Mouse (Mus musculus): ENCODE results near the gene Setd7. TPM values are rescaled to one million over a fixed set of nuclear protein-coding genes. Genes with fewer than 3 reads are reported as not detected.

The Setd7 gene
- total and polyA plus RNA-seq, 3 experiments = 16.6 to 34.3 (median 23.6) TPM

GRCm38 (mm10) chr3:51552841-51553496 is 7.7 kb downstream of the Setd7 start:
- peak; percentile 39; the same call in 1 of the 2 replicates for TF ChIP-seq MXI1 (IDR thresholded peaks at IDR 0.05; ENCODE audit: low read depth, low read length)
- no peak for TF ChIP-seq RAD21 (IDR thresholded peaks at IDR 0.05; ENCODE audit: low read depth, low read length)
- 0 out of 2 replicates have a peak, but pooled peaks have one; percentile 11 for TF ChIP-seq TCF12 (IDR thresholded peaks at IDR 0.05; ENCODE audit: low read depth, low read length)
- TF ChIP-seq ETS1 (conservative IDR thresholded peaks at IDR 0.05; ENCODE audit: low read depth, low read length) = peak; percentile 66
- TF ChIP-seq TBP (conservative IDR thresholded peaks at IDR 0.05; ENCODE audit: low read depth, low read length) = no peak
- peak; percentile 56 for DNase-seq (ENCODE audit: extremely low read depth)
- H3K4me3 ChIP-seq (replicated peaks in 1 of 3; ENCODE audit: low read depth in 2 of 3, low read length in 2 of 3, poor library complexity in 1 of 3) = peak overlapping the region; percentile 48 to 54 (median 54)
- in situ Hi-C loops (cut with MboI; ENCODE audit: low pct_ligation_motif_present, low pct_unique_long_range_greater_than_20kb, low sequenced_read_pairs) = no loop called here
- H3K27me3 ChIP-seq (replicated peaks) = no peaks in the 10 kb centered on the region
- peaks cover 14 to 68% of the 10 kb centered on the region in 2 experiments for H3K4me1 ChIP-seq (ENCODE audit: control insufficient read depth in 1 of 2, insufficient read depth in 2 of 2)
- peaks cover 85% of the 10 kb centered on the region for H3K79me2 ChIP-seq (replicated peaks; ENCODE audit: control insufficient read depth, extremely low read depth, insufficient read depth, poor library complexity, severe bottlenecking)
- peaks cover 23 to 66% of the 10 kb centered on the region in 2 experiments for H3K36me3 ChIP-seq (replicated peaks in 1 of 2; ENCODE audit: control insufficient read depth in 1 of 2, insufficient read depth in 1 of 2, low read length in 1 of 2)
- peak overlapping the region; percentile 87 for H3K27ac ChIP-seq (ENCODE audit: insufficient read depth, low read depth)
- H3K9me3 ChIP-seq (replicated peaks; ENCODE audit: low read length) = no peaks in the 10 kb centered on the region
- H3K9ac ChIP-seq (ENCODE audit: insufficient read depth, low read depth) = peak overlapping the region; percentile 76
- peak overlapping the region; percentile 97 for H3K4me2 ChIP-seq (ENCODE audit: insufficient read depth, low read depth, poor library complexity, severe bottlenecking)
- dilution Hi-C loops (cut with MboI; ENCODE audit: extremely low pct_ligation_motif_present, extremely low pct_unique_long_range_greater_than_20kb, low sequenced_read_pairs) = no loop called here

GRCm38 (mm10) chr3:51552197-51552596 is 8.5 kb downstream of the Setd7 start:
- Histone ChIP-seq H3K27ac (ENCODE audit: insufficient read depth, low read depth) (peak overlapping the region; percentile 87), H3K27me3 (replicated peaks) (no peaks in the 10 kb centered on the region), H3K4me1 (ENCODE audit: control insufficient read depth in 1 of 2, insufficient read depth in 2 of 2) (peaks cover 14 to 60% of the 10 kb centered on the region in 2 experiments), H3K79me2 (replicated peaks; ENCODE audit: control insufficient read depth, extremely low read depth, insufficient read depth, poor library complexity, severe bottlenecking) (peaks cover 81% of the 10 kb centered on the region), H3K9ac (ENCODE audit: insufficient read depth, low read depth) (peak overlapping the region; percentile 54), H3K4me2 (ENCODE audit: insufficient read depth, low read depth, poor library complexity, severe bottlenecking) (peak overlapping the region; percentile 97), H3K9me3 (replicated peaks; ENCODE audit: low read length) (no peaks in the 10 kb centered on the region), H3K4me3 (replicated peaks in 1 of 3; ENCODE audit: low read depth in 2 of 3, low read length in 2 of 3, poor library complexity in 1 of 3) (peak overlapping the region in 1 of 3 experiments; percentile 54), H3K36me3 (replicated peaks in 1 of 2; ENCODE audit: control insufficient read depth in 1 of 2, insufficient read depth in 1 of 2, low read length in 1 of 2) (peaks cover 30 to 66% of the 10 kb centered on the region in 2 experiments)
- dilution Hi-C loops (cut with MboI; ENCODE audit: extremely low pct_ligation_motif_present, extremely low pct_unique_long_range_greater_than_20kb, low sequenced_read_pairs) (no loop called here), in situ Hi-C loops (cut with MboI; ENCODE audit: low pct_ligation_motif_present, low pct_unique_long_range_greater_than_20kb, low sequenced_read_pairs) (no loop called here)
- DNase-seq (ENCODE audit: extremely low read depth) = peak; percentile 12
- no peak for TF ChIP-seq POLR2A (IDR thresholded peaks at IDR 0.05; ENCODE audit: low read depth, low read length)
- TF ChIP-seq ZC3H11A (IDR thresholded peaks at IDR 0.05; ENCODE audit: low read depth, low read length) = no peak
- no peak for TF ChIP-seq NRF1 (IDR thresholded peaks at IDR 0.05; ENCODE audit: low read depth, low read length)
- no peak for TF ChIP-seq RAD21 (IDR thresholded peaks at IDR 0.05; ENCODE audit: low read depth, low read length)
- no peak for TF ChIP-seq RCOR1 (conservative IDR thresholded peaks at IDR 0.05; ENCODE audit: low read depth, low read length)
- TF ChIP-seq E2F4 (IDR thresholded peaks at IDR 0.05; ENCODE audit: insufficient replicate concordance, low read depth, low read length) = no peak
- TF ChIP-seq NELFE (IDR thresholded peaks at IDR 0.05; ENCODE audit: low read depth, low read length) = no peak
- no peak for TF ChIP-seq JUND (conservative IDR thresholded peaks at IDR 0.05; ENCODE audit: low read depth, low read length)
- no peak for TF ChIP-seq GABPA (IDR thresholded peaks at IDR 0.05; ENCODE audit: insufficient replicate concordance, low read depth, low read length)
- TF ChIP-seq IRF4 (IDR thresholded peaks at IDR 0.05; ENCODE audit: low read depth, low read length) = peak; percentile 26; the same call in 1 of the 2 replicates
- no peak for TF ChIP-seq SMC3 (IDR thresholded peaks at IDR 0.05; ENCODE audit: low read depth, low read length)
- TF ChIP-seq JUN (IDR thresholded peaks at IDR 0.05; ENCODE audit: insufficient read depth, low read depth, low read length) = no peak
- TF ChIP-seq ELF1 (IDR thresholded peaks at IDR 0.05; ENCODE audit: low read depth, low read length) = no peak
- TF ChIP-seq PAX5 (IDR thresholded peaks at IDR 0.05; ENCODE audit: low read length) = no peak
- peak; percentile 86 for TF ChIP-seq MXI1 (IDR thresholded peaks at IDR 0.05; ENCODE audit: low read depth, low read length)
- no peak for TF ChIP-seq MAZ (IDR thresholded peaks at IDR 0.05; ENCODE audit: low read depth, low read length)
- no peak for TF ChIP-seq POLR2AphosphoS2 (IDR thresholded peaks at IDR 0.05; ENCODE audit: low read depth, low read length)
- peak; percentile 21; the same call in 1 of the 2 replicates for TF ChIP-seq TCF12 (IDR thresholded peaks at IDR 0.05; ENCODE audit: low read depth, low read length)
- no peak; the same call in 1 of the 2 replicates for TF ChIP-seq ETS1 (conservative IDR thresholded peaks at IDR 0.05; ENCODE audit: low read depth, low read length)
- no peak for TF ChIP-seq ZMIZ1 (IDR thresholded peaks at IDR 0.05; ENCODE audit: low read depth, low read length)
- TF ChIP-seq MAFK (IDR thresholded peaks at IDR 0.05; ENCODE audit: insufficient replicate concordance, low read length) = no peak
- TF ChIP-seq UBTF (IDR thresholded peaks at IDR 0.05; ENCODE audit: low read depth, low read length) = no peak
- no peak; the same call in 1 of the 2 replicates for TF ChIP-seq EP300 (IDR thresholded peaks at IDR 0.05; ENCODE audit: low read length)
- peak; percentile 89 for TF ChIP-seq MAX (IDR thresholded peaks at IDR 0.05; ENCODE audit: low read length)
- TF ChIP-seq MYC (IDR thresholded peaks at IDR 0.05; ENCODE audit: low read depth, low read length) = peak; percentile 80; the same call in 1 of the 2 replicates
- TF ChIP-seq USF1 (IDR thresholded peaks at IDR 0.05; ENCODE audit: low read depth, low read length) = no peak
- no peak for TF ChIP-seq ZKSCAN1 (IDR thresholded peaks at IDR 0.05; ENCODE audit: borderline replicate concordance, low read depth, low read length)
- TF ChIP-seq CHD1 (IDR thresholded peaks at IDR 0.05; ENCODE audit: low read depth, low read length) = no peak
- no peak for TF ChIP-seq USF2 (conservative IDR thresholded peaks at IDR 0.05; ENCODE audit: low read depth, low read length)
- peak; percentile 56; the same call in 1 of the 2 replicates for TF ChIP-seq BHLHE40 (IDR thresholded peaks at IDR 0.05; ENCODE audit: low read depth, low read length)

Measured in CH12.LX (cell line).